8 mouse cellular contexts compared by ENCODE assay signal in genomic region chr1:95664969-95665702, GRCm38 (mm10). TPM values are rescaled to one million over a fixed set of nuclear protein-coding genes. Genes with fewer than 3 reads are reported as not detected.
DNase-seq lines count a peak whose midpoint lies in the region; ATAC-seq lines count a peak whose summit lies in the region.

No protein-coding gene starts in this region.

- H3K9ac ChIP-seq in intestine, embryonic 15.5 days: no peak overlapping the region

- WGBS in intestine, embryonic 15.5 days: 27% methylated on average over 22 of the region's 22 CpGs

- H3K36me3 ChIP-seq in intestine, embryonic 15.5 days: no peaks in the 10 kb centered on the region

- no peaks in the 10 kb centered on the region for H3K9me3 ChIP-seq in intestine, embryonic 15.5 days

- H3K27me3 ChIP-seq in intestine, embryonic 15.5 days (replicated peaks): no peaks in the 10 kb centered on the region

- H3K4me1 ChIP-seq in intestine, embryonic 15.5 days (replicated peaks): 0 out of 2 replicates have a peak, but pooled peaks cover 2% of the 10 kb centered on the region

- peak overlapping the region; percentile 51 for H3K4me3 ChIP-seq in intestine, embryonic 15.5 days (replicated peaks)

- peak; percentile 4 for DNase-seq in gastrocnemius, postnatal 10 days
- DNase-seq in gastrocnemius, adult 18-20 months (ENCODE audit: low spot score): no peak
- DNase-seq in ZHBTc4 (ENCODE audit: low read depth, low spot score): peak; percentile 16
- peak; percentile 3 to 12 for DNase-seq in gastrocnemius, postnatal 36 days
- peak; percentile 32 for DNase-seq in lung, postnatal 10 days
- DNase-seq in right cerebral cortex, postnatal 10 days (ENCODE audit: low spot score in 2 of 2): peak; percentile 38 to 49
- no peak for DNase-seq in cerebellum, adult 9-11 months

- peak overlapping the region; percentile 95 for H3K4me2 ChIP-seq in intestine, embryonic 15.5 days (replicated peaks)

- intact Hi-C loops in gastrocnemius, postnatal 36 days (cut with DNase I): no loop called here

- ATAC-seq in intestine, embryonic 15.5 days: no peak

- H3K27ac ChIP-seq in intestine, embryonic 15.5 days: no peak overlapping the region

RNA-seq across cellular contexts. Expression of gene St8sia4, which starts 2.2 kb away (rescaled TPM):
- total RNA-seq in gastrocnemius, postnatal 10 days (2021): 1 to 10 TPM; 5.8 to 7.5 TPM
- 1 to 10 TPM in 1 of 2 experiments, under 1 TPM in 1; 0.89 to 1.5 TPM for total RNA-seq in gastrocnemius, adult 18-20 months (2021)
- 1 to 10 TPM; 2.1 to 2.3 TPM for total RNA-seq in gastrocnemius, postnatal 36 days (2021)
- polyA plus RNA-seq in intestine, embryonic 15.5 days (2015; fragmentation: Nextera tagmentation; extraction: Ambion mirVana): 3.1 TPM in 2 replicates

Comparison
In these comparisons a context has a peak if more than half of its experiments do, and no peak if none do; other contexts are left out.
1. DNase-seq: peak in gastrocnemius, postnatal 10 days (single experiment), ZHBTc4 (single experiment), gastrocnemius, postnatal 36 days (2 of 2), lung, postnatal 10 days (single experiment) and right cerebral cortex, postnatal 10 days (2 of 2); none in gastrocnemius, adult 18-20 months (single experiment) and cerebellum, adult 9-11 months (single experiment).